Mouse (Mus musculus) spleen, adult 12 weeks (tissue): ENCODE measurements around the gene Tbca.

ENCODE experiments used
- DNase-seq: peaks from one replicate; pipeline ENCODE4 v3.0.0; 2022; ENCODE audit warnings: low spot score

Gene Tbca

DNA sequence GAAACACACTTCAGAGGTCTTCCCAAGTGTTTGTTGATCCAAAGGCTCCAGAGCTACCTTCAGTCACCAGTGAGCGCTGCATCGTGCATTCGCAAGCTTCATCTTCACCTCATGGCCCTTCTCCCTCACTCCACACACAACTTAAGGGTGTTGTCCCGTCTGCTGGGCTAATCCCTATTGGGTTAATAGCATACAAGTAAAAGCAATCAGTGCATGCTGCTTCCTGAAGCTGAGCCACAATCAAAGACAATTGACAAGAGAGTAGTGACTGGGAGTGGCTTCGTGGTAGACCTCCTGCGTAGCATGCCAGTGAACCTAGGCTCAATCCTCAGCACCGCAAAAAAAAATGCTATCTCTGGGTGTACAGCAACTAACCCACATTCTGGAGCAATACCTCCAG lies 59.2 kb downstream of the Tbca start:
- no peak for DNase-seq

- no peak for DNase-seq
Observed at GRCm38 (mm10) chr13:94849351-94849750, 60.6 kb downstream of the Tbca start.

DNA sequence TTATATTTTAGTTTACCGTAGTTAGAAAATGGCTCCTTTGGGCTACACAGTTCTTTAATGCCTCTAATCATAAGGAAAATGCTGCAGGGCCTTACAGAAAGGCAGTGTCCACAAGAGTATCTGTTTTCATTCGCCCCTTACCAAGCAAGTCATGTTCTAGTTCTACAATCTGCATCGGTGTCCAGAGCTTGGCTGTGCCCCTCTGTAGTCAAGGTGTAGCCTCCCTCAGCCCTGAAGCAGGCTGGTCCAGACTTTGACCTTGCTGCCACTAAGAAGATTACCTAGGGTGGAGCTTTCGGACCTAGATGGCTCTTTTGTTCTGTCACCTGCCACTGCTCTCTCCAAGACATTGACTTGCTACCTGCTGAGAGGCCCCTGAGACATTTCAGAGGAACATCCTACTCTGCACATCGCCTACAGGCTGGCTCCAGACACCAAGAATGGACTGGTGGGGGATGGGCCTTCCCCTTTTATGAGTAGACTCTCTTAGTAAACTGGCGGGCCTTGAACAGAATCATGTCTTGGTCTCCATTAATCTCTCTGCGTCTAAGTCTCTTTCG lies 69.4 kb downstream of the Tbca start:
- no peak for DNase-seq

DNA sequence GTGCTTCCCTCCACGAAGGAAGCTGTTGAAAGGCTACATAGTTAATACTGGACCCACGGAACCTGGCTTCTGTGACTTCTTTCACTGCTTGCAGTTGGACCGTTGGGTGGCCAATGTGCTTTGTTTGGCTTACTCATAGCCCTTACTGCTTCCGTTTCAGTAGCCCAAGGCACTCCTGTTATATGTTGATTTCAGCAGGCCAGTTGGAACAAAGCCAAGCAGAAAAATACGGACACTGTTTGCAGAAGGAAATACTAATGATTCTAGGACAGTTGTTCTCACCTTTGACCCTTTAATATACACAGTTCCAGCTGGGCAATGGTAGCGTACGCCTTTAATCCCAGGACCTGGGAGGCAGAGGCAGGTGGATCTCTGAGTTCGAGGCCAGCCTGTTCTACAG lies 70.5 kb downstream of the Tbca start:
- DNase-seq = no peak

DNA sequence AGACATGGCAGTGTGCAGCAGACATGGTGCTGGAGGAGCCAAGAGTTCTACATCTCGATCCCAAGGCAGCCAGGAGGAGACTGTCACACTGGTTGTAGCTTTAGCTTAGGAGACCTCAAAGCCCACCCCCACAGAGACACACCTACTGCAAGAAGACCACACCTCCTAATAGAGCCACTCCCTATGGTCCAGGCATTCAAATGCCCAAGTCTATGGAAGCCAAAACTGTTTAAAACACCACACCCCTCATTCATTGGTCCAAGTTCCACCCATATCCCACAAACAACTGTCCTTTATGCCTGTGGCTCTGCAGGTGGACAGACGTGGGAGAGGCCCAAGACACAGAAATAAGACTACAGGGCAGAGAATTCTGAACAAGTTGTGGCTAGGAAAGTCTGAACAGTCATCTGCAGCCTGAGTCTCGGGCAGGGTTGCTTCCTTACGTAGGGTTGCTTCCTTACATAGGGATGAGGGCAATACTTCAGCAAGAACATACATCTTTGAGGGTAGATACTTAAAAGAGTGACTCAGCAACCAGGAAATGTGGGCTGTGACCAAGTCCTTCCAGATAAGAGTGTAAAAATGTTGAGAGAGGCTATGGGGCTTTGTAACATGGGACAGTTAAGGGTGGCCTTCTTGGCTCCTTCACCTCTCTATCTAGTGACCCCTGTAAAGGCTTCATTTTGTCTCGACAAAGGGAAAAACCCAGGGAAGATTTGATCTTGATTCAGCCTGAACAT lies 74.0 kb downstream of the Tbca start:
- DNase-seq = no peak

DNA sequence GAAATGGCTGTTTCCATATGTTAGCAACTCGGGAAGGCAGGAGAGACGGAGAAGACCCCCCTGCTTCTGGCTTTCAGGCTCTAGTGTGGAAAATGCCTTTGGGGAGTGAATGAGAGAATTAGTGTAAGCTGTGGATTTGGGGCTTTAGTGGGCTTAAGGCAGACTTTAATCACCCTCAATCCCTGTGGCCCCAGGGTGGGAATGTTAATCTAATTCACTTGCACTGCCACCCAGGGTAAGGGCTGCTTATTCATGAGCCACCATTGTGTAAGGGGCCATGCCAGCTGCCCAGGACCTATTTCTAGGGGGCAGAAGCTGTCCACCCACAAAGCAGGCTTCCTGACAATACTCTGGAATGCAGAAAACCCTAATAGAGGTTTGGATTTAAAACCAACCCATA lies 78.2 kb downstream of the Tbca start:
- DNase-seq = no peak

DNA sequence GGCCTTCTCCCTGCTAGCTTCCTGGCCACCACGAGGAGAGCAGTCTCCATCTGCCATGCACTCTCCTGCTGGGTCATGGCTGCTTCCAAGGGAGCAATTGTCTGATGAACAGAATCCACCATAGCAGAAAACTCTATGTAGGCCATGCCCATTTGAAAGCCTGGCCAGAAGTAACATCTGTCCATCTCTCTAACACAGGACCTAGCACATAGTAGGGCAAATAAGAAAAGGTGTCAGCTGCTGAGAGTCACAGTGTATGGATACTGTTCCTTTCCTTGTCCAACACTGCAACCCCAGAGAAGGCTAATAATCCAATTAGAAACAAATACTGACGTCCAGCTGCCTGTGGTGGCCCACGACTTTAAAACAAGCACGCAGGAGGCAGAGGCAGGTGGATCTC lies 79.1 kb downstream of the Tbca start:
- DNase-seq = no peak

DNA sequence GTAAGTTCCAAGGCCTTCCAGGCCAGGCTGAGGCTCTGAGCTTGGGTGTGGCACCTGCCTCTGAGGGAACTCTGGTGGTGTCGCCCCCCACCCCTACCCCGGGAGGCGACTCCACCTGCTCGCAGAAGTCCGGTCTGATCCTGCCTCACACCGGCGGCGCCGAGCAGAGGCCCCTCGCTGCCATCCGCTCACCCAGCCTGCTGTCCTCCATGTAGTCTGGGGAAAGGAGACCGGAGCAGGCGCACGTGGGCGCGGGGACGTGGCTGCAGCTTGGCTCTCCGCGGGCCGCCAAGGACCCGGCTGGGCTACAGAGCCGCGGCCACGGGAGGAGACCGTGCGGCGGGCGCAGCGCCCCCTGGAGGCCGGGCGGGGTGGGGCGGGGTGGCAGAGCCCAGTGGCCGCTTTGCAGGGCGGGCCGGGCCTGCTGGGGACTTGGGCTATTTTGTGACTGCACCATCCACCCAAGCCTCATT lies 79.8 kb downstream of the Tbca start:
- DNase-seq = peak; percentile 31

- DNase-seq = no peak
Observed at GRCm38 (mm10) chr13:94869541-94869940, 80.8 kb downstream of the Tbca start.

GRCm38 (mm10) chr13:94870071-94870460 lies 81.4 kb downstream of the Tbca start:
- DNase-seq = no peak

GRCm38 (mm10) chr13:94870461-94871186 lies 81.9 kb downstream of the Tbca start:
- DNase-seq = no peak

GRCm38 (mm10) chr13:94871806-94872320 lies 83.2 kb downstream of the Tbca start:
- DNase-seq = no peak

DNA sequence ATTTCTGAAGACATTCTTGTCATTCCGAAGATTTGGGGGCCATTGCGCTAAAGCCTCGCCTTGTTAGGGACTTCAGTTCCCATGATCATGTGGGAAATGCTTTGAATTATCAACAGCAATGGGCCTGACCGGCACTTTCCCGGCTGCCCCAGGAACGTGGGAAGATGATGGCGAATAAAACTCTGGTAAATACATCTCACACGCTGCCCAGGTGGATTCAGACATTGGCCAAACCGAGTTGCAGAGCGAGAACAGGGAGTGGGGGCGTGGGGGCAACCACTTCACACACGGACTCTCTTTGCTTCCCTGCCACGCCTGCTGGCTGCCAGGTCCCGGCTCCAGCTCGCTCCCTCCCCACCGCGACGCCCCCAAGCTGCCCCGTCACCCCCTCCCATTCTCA lies 83.7 kb downstream of the Tbca start:
- no peak for DNase-seq

DNA sequence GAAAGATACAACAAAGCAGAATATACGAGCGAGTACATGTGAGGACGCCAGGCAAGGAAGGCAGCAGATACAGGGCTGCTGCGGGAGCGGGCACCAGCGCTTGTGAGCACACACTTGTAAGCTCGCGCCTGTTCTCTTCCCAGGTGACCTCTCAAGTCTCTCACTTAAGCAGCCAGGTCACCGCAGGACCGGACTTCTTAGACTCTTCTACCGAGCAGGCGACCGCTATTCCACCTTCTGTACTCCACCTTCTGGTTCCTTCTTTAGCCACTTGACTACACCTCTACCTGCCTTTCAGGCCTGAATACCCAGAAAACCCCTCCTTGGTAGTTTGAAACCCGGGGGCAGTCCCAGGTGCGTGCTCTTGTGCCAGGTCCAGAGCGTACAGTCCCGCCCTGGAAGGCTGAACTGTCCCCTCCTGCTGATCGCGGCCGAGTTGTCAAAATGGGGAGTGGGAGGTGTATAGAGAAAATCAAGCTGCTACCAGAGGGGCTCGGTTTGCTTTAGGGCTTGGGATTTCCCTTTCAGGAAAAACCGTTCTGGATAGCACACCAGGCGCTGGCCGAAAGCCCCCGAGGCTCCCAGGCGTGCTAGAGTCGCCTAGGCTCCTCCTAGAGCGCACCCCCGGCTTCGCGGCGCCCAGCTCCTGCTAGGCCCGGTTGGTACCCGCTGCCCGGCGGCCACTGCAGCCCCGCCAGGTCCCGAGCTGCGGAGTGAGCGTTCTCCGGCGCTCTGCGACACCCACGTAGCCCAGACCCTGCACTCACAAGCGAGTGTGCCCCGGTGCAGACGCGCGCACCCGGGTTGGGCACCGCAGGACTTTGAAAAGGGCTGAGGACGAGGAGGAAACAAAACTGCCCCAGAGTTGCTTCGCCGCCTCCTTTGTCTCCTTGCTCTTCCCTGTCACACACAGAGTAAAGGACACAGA lies 84.7 kb downstream of the Tbca start:
- DNase-seq = no peak

DNA sequence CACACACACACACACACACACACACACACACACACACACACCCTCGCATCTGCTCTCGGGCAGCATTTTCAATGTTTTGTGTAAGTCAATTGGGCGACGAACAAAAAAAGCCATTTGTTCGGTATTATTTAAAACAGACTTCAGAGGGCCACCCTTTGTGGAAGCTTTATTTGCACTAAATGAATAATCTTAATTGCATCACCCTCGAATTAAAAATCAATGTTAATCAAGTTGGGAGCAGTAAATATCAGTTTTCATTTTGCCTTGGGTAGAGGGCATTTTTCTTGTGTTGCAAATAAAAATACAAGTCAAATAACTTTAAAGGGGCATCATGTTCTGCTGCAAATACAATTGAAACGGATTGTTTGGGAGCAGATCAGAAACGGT lies 85.3 kb downstream of the Tbca start:
- no peak for DNase-seq

- DNase-seq = no peak
Observed at GRCm38 (mm10) chr13:94874656-94875395, 86.1 kb downstream of the Tbca start.

GRCm38 (mm10) chr13:94875396-94875880 lies 86.7 kb downstream of the Tbca start, which contains the start of gene Otp:
Gene Otp (plus strand): TSS chr13:94875602.
- no peak for DNase-seq

DNA sequence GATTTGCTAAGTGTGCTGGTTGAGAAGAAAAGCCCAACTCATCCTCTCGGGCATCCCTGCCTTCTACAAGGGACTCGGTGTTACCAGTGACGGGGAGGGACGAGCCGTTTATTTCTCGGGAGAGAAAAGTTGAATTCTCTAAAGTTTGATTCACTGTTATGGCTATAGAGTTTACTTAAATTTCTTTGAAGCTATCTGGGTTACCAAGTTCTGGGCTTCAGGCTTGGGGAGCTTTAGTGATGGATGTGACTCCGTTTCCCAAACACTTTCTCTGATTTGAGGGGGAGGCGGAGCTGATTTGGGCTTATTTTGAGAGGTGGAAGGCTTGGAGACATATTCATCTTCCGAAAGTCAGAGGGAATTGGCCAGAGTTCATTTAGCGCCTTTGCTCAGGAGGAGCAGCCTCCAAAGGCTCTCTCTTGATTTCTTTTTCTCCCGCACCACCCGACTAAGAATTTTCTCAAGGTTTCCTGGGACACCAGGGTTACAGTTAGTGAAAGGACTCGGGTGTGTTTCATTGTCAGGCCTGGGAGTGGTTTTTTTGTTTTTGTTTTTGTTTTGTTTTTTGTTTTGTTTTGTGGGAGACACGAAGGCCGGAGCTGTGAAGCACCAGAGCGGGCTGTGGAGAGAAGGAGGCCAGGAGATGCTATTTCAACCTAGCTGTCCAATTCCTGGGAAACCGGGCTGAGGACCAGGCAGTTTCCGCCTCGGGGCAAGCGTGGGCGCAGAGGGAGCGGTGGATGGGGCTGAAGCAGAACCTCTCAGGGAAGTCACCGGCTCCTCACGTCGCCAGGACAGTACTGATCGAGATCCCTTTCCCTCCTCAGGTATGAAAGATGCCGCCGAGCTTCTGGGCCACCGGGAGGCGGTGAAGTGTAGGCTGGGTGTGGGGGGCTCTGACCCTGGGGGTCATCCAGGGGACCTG lies 87.8 kb downstream of the Tbca start:
- no peak for DNase-seq

- no peak for DNase-seq
Observed at GRCm38 (mm10) chr13:94877211-94877590, 88.5 kb downstream of the Tbca start.
